Mouse (Mus musculus): ENCODE results near the gene Pdcd2l.
"Not testable (repeated sequence)": the region's sequence is repeated elsewhere in the genome, so short reads cannot be mapped to it uniquely, and the experiment has no call there.

- not testable (repeated sequence) for TF ChIP-seq CTCF, EP300 (IDR thresholded peaks at IDR 0.05)
Observed at GRCm38 (mm10) chr7:34176241-34176640, 20.2 kb downstream of the Pdcd2l start.
